Mouse (Mus musculus) CH12.LX (cell line): ENCODE data around the gene Acad11. TPM values are rescaled to one million over a fixed set of nuclear protein-coding genes. Genes with fewer than 3 reads are reported as not detected.

Experiments used
- DNase-seq: peaks from one replicate; pipeline ENCODE4 v3.0.0-alpha.2; 2013; ENCODE audit errors: extremely low read depth
- H3K27ac ChIP-seq: 2 replicates; pipeline ENCODE4 v1.5.1; 2012; ENCODE audit warnings: low read depth, mild to moderate bottlenecking, control low read depth, moderate library complexity; ENCODE audit not compliant: insufficient read depth
- H3K27me3 ChIP-seq: replicated peaks from 2 replicates; pipeline ENCODE3; 2012; ENCODE audit warnings: inconsistent platforms
- H3K36me3 ChIP-seq, 2 experiments: replicated peaks in 1 of 2; 2 replicates each; pipeline versions ENCODE3 to v1.6.1; 2012; ENCODE audit warnings: inconsistent platforms in 1 of 2, low read length in 1 of 2, mild to moderate bottlenecking in 1 of 2, mixed read lengths in 1 of 2, moderate library complexity in 1 of 2; ENCODE audit not compliant: control insufficient read depth in 1 of 2, insufficient read depth in 1 of 2
- H3K4me1 ChIP-seq, 2 experiments: 2 replicates each; pipeline ENCODE4 v1.6.1; 2012; ENCODE audit warnings: inconsistent platforms in 1 of 2, moderate library complexity in 1 of 2; ENCODE audit not compliant: insufficient read depth in 2 of 2, control insufficient read depth in 1 of 2
- H3K4me2 ChIP-seq: 2 replicates; pipeline ENCODE4 v1.6.1; 2012; ENCODE audit warnings: low read depth, mild to moderate bottlenecking, control low read depth; ENCODE audit not compliant: poor library complexity, insufficient read depth, severe bottlenecking
- H3K4me3 ChIP-seq, 3 experiments: fragments of 150-350 bp in 1 of 3; sonication (generic) in 1 of 3; replicated peaks in 1 of 3; 2 replicates each; pipeline versions ENCODE3 to v1.5.1; 2011 to 2012; ENCODE audit warnings: low read depth in 2 of 3, low read length in 2 of 3, mild to moderate bottlenecking in 2 of 3, moderate library complexity in 2 of 3, control low read depth in 1 of 3, improper control_type of control experiment in 1 of 3, inconsistent platforms in 1 of 3, mixed read lengths in 1 of 3; ENCODE audit not compliant: poor library complexity in 1 of 3
- H3K79me2 ChIP-seq: replicated peaks from 2 replicates; pipeline ENCODE4 v1.6.1; 2012; ENCODE audit warnings: mild to moderate bottlenecking, moderate library complexity; ENCODE audit not compliant: control insufficient read depth, poor library complexity, insufficient read depth, severe bottlenecking; ENCODE audit errors: extremely low read depth
- H3K9ac ChIP-seq: 2 replicates; pipeline ENCODE4 v1.6.1; 2012; ENCODE audit warnings: low read depth, mild to moderate bottlenecking, control low read depth, moderate library complexity; ENCODE audit not compliant: insufficient read depth
- H3K9me3 ChIP-seq: replicated peaks from 2 replicates; pipeline ENCODE3; 2012; ENCODE audit warnings: low read length, inconsistent platforms, mixed read lengths
- CTCF ChIP-seq, 2 experiments: IDR thresholded peaks in 1 of 2; conservative IDR thresholded peaks in 1 of 2; 2 replicates each; pipeline ENCODE4 v1.5.1; 2011 to 2012; ENCODE audit warnings: low read depth in 2 of 2, low read length in 2 of 2, improper control_type of control experiment in 1 of 2, inconsistent platforms in 1 of 2, mild to moderate bottlenecking in 1 of 2, moderate library complexity in 1 of 2
- E2F4 ChIP-seq: IDR thresholded peaks from 2 replicates; pipeline ENCODE4 v1.6.1; 2011; ENCODE audit warnings: low read depth, low read length, improper control_type of control experiment; ENCODE audit not compliant: insufficient replicate concordance
- EP300 ChIP-seq: IDR thresholded peaks from 2 replicates; pipeline ENCODE4 v1.6.1; 2011; ENCODE audit warnings: low read length, improper control_type of control experiment
- HCFC1 ChIP-seq: IDR thresholded peaks from 2 replicates; pipeline ENCODE4 v1.6.1; 2012; ENCODE audit warnings: low read depth, mild to moderate bottlenecking, inconsistent platforms, low read length, improper control_type of control experiment
- JUN ChIP-seq: IDR thresholded peaks from 2 replicates; pipeline ENCODE4 v1.6.1; 2011; ENCODE audit warnings: low read depth, mild to moderate bottlenecking, low read length, improper control_type of control experiment, moderate library complexity; ENCODE audit not compliant: insufficient read depth
- KAT2A ChIP-seq: IDR thresholded peaks from 2 replicates; pipeline ENCODE4 v1.6.1; 2012; ENCODE audit warnings: low read length, improper control_type of control experiment, inconsistent platforms; ENCODE audit not compliant: insufficient replicate concordance
- MAX ChIP-seq: IDR thresholded peaks from 2 replicates; pipeline ENCODE4 v1.6.1; 2011; ENCODE audit warnings: low read length, improper control_type of control experiment
- MAZ ChIP-seq: IDR thresholded peaks from 2 replicates; pipeline ENCODE4 v1.6.1; 2012; ENCODE audit warnings: low read depth, mild to moderate bottlenecking, inconsistent platforms, low read length, improper control_type of control experiment, moderate library complexity
- MEF2A ChIP-seq: IDR thresholded peaks from 2 replicates; pipeline ENCODE4 v1.6.1; 2014; ENCODE audit warnings: low read depth, mild to moderate bottlenecking, inconsistent platforms, low read length, improper control_type of control experiment, borderline replicate concordance
- MXI1 ChIP-seq: IDR thresholded peaks from 2 replicates; pipeline ENCODE4 v1.6.1; 2011; ENCODE audit warnings: mild to moderate bottlenecking, low read depth, low read length, improper control_type of control experiment
- MYC ChIP-seq: IDR thresholded peaks from 2 replicates; pipeline ENCODE4 v1.6.1; 2011; ENCODE audit warnings: low read depth, mild to moderate bottlenecking, improper control_type of control experiment, low read length
- PAX5 ChIP-seq: IDR thresholded peaks from 2 replicates; pipeline ENCODE4 v1.6.1; 2012; ENCODE audit warnings: low read length, inconsistent platforms, mixed read lengths
- POLR2A ChIP-seq: IDR thresholded peaks from 2 replicates; pipeline ENCODE4 v1.6.1; 2011; ENCODE audit warnings: low read depth, mild to moderate bottlenecking, improper control_type of control experiment, low read length
- POLR2AphosphoS2 ChIP-seq: IDR thresholded peaks from 2 replicates; pipeline ENCODE4 v1.6.1; 2011; ENCODE audit warnings: low read depth, low read length, improper control_type of control experiment
- RAD21 ChIP-seq: IDR thresholded peaks from 2 replicates; pipeline ENCODE4 v1.6.1; 2011; ENCODE audit warnings: low read depth, mild to moderate bottlenecking, low read length, improper control_type of control experiment, moderate library complexity
- SMC3 ChIP-seq: IDR thresholded peaks from 2 replicates; pipeline ENCODE4 v1.6.1; 2011; ENCODE audit warnings: low read depth, low read length, improper control_type of control experiment
- TBP ChIP-seq: conservative IDR thresholded peaks from 2 replicates; pipeline ENCODE4 v1.6.1; 2011; ENCODE audit warnings: low read depth, low read length, improper control_type of control experiment
- USF2 ChIP-seq: conservative IDR thresholded peaks from 2 replicates; pipeline ENCODE4 v1.6.1; 2011; ENCODE audit warnings: low read depth, low read length, improper control_type of control experiment
- ZC3H11A ChIP-seq: IDR thresholded peaks from 2 replicates; pipeline ENCODE4 v1.6.1; 2012; ENCODE audit warnings: low read depth, mild to moderate bottlenecking, inconsistent platforms, low read length, improper control_type of control experiment
- dilution Hi-C: fragments of 300-500 bp; cut with MboI; formaldehyde crosslinking; loops from 2 replicates; pipeline ENCODE4 v1.14.3; 2020; ENCODE audit warnings: low sequenced_read_pairs; ENCODE audit not compliant: extremely low pct_unique_long_range_greater_than_20kb, extremely low pct_ligation_motif_present
- in situ Hi-C: fragments of 300-500 bp; cut with MboI; formaldehyde crosslinking; loops from 3 replicates; pipeline ENCODE4 v1.14.3; 2019; ENCODE audit warnings: low sequenced_read_pairs, low pct_ligation_motif_present, low pct_unique_long_range_greater_than_20kb, mixed read lengths
- polyA plus RNA-seq: library from polyadenylated mRNA; unstranded; fragments of >175 nt; gene quantifications from 2 replicates; pipeline ENCODE4 v1.2.1, GENCODE M21; 2012; ENCODE audit warnings: low read depth; ENCODE audit not compliant: insufficient read length
- total RNA-seq, 2 experiments: library from RNA; depleted of rRNA; stranded (reverse); fragments of 300-350 nt in 1 of 2; fragments of >200 nt in 1 of 2; gene quantifications; 2 replicates each; pipeline ENCODE4 v1.2.3; 2012 to 2014

The Acad11 gene
- total and polyA plus RNA-seq, 3 experiments: 8.3 to 12.1 (median 10.0) TPM

- H3K4me2 ChIP-seq: no peak overlapping the region
- in situ Hi-C loops (no loop called here), dilution Hi-C loops (no loop called here)
- no peak for DNase-seq
- no peaks in the 10 kb centered on the region for H3K9me3 ChIP-seq
- H3K27me3 ChIP-seq: no peaks in the 10 kb centered on the region
- peaks cover 15 to 47% of the 10 kb centered on the region in 2 experiments for H3K4me1 ChIP-seq
- no peaks in the 10 kb centered on the region for H3K79me2 ChIP-seq
- H3K27ac ChIP-seq: no peak overlapping the region
- H3K4me3 ChIP-seq: no peak overlapping the region
- TF ChIP-seq JUN (no peak), MAX (no peak), E2F4 (no peak), POLR2AphosphoS2 (no peak), HCFC1 (no peak), USF2 (no peak), MEF2A (no peak), ZC3H11A (no peak), MXI1 (no peak)
- no peaks in the 10 kb centered on the region for H3K36me3 ChIP-seq
- H3K9ac ChIP-seq: no peak overlapping the region
Observed at GRCm38 (mm10) chr9:104104986-104105385, 41.8 kb downstream of the Acad11 start.

DNA sequence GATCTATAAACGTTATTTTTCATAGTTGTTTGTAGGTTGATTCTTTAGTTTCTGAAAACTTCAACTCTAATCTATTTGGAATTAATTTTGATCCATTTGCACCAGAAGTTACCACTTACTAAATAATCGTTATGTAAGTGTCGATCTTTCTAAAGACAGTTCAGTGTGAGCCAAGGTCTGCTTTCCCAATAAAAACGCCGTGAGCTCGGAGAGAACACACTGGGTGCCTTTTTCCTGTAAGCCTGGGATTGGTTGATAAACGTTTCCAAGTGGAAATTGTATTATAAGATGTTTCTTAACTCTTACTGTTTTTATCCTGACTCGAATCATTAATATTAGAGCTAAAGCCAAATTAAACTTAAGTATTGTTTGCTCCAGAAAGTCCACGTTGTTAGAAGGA, 43.8 kb downstream of the Acad11 start:
- in situ Hi-C loops (no loop called here), dilution Hi-C loops (no loop called here)
- TF ChIP-seq MAZ (no peak), EP300 (no peak), POLR2A (no peak), MAX (no peak), RAD21 (no peak), KAT2A (no peak), HCFC1 (no peak), CTCF (conservative IDR thresholded peaks at IDR 0.05 in 1 of 2, IDR thresholded peaks at IDR 0.05 in 1 of 2; ENCODE audit: low read depth in 2 of 2, low read length in 2 of 2) (no peak), MEF2A (no peak), PAX5 (no peak), MYC (no peak), USF2 (no peak), TBP (no peak), SMC3 (no peak)
- Histone ChIP-seq H3K27ac (no peak overlapping the region), H3K4me2 (no peak overlapping the region), H3K4me1 (peaks cover 11 to 30% of the 10 kb centered on the region in 2 experiments), H3K4me3 (no peak overlapping the region), H3K9ac (no peak overlapping the region), H3K36me3 (no peaks in the 10 kb centered on the region), H3K27me3 (no peaks in the 10 kb centered on the region), H3K79me2 (no peaks in the 10 kb centered on the region), H3K9me3 (peaks cover 3% of the 10 kb centered on the region)
- DNase-seq: no peak
